Mouse (Mus musculus): ENCODE measurements around the gene Vmn2r103. TPM values are rescaled to one million over a fixed set of nuclear protein-coding genes. Genes with fewer than 3 reads are reported as not detected.

Vmn2r103 gene
- total RNA-seq (2021), result not detected

DNA sequence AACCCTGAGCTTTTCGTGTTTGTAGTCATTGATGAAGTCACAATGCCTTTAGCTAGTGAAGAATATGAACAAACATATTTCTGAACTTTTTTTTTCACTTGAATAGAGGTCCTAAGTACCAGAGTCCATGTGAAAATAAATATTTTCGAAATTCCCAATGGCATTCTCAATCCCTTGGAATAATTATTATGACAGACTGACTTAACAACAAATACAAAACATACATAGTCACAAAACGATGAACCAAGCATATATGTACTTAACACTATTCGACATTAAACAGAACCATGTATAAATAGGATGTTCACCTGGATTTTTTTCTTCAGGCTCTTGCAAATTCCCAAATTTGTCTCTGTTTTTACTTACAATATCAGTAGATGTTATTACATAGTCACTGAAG, at the start of gene Vmn2r103:
Vmn2r103 (plus strand) TSS at position 301 of the 400 bp plus-strand sequence.
- DNase-seq (ENCODE audit: low spot score in 2 of 2), result no peak
- intact Hi-C loops (cut with DNase I), result no loop called here

DNA sequence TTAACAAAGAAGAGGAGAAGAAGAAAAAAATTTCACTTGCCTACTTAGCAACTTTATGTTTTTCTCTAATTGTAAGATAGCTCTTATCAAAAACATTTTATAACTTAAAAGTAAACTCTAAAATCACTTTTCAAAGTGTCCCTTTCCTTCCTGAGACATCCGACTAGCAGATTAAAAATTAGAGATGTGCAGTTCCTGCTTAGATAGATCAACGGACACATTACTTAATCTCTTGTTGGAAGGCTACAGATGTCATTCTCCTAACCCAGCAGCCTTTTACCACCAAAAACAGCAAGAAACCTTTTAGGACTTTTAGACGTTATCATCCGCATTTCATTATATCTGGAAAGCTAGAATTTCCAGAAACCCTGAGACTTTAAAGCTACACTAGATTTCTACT, 5.8 kb downstream of the Vmn2r103 start:
- no peak for DNase-seq (ENCODE audit: low spot score in 2 of 2)
- intact Hi-C loops (cut with DNase I), result no loop called here

DNA sequence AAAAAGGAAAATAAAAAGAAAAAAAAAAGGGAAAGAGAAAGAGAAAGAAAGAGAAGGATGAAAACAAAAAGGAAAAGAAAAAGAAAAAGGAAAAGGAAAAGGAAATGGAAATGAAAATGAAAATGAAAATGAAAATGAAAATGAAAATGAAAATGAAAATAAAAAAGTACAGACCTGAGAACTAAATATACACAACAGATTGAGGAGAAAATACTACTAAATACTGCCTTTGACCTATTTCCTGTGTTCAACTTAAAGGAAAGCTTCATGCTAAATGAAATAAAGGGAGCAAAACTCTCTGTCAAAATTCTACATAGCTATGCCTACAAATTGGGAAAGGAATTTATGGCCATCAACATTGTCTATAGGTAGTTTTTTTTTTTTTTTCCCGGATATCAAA, 16.1 kb downstream of the Vmn2r103 start:
- intact Hi-C loops (cut with DNase I), result no loop called here
- no peak for DNase-seq (ENCODE audit: low spot score in 2 of 2)

Other genes with a start within 250 kb of the Vmn2r103 start
- not detected for gene Vmn2r101, start 196.1 kb upstream of the Vmn2r103 start, total RNA-seq (2021)
- gene Vmn2r102, start 113.0 kb upstream of the Vmn2r103 start, total RNA-seq (2021), result not detected